Mouse (Mus musculus) liver, adult 2 months (tissue): ENCODE measurements around the gene Bcas2.

ENCODE experiments used
- CTCF ChIP-seq: fragments of 200-500 bp; IDR thresholded peaks from 2 replicates; pipeline ENCODE4 v1.5.1; 2011; ENCODE audit warnings: low read depth, low read length, control low read depth
- POLR2A ChIP-seq: fragments of 200-500 bp; IDR thresholded peaks from 2 replicates; pipeline ENCODE4 v1.6.1; 2011; ENCODE audit warnings: low read length, control low read depth; ENCODE audit not compliant: insufficient read depth; ENCODE audit errors: extremely low read depth

- TF ChIP-seq POLR2A: no peak
- no peak for TF ChIP-seq CTCF
These were observed 24.9 kb upstream of the Bcas2 start for GRCm38 (mm10) chr3:103146330-103147166.
